Mouse (Mus musculus): ENCODE measurements around the gene Trp53. TPM values are rescaled to one million over a fixed set of nuclear protein-coding genes. Genes with fewer than 3 reads are reported as not detected.
"Not testable (repeated sequence)": the region's sequence is repeated elsewhere in the genome, so short reads cannot be mapped to it uniquely, and the experiment has no call there.

Trp53 gene
- total RNA-seq, 2 experiments from 2014 or later, result 48.4 to 53.4 TPM

- not testable (repeated sequence) for DNase-seq (ENCODE audit: low spot score in 2 of 2)
These were observed 44.2 kb downstream of the Trp53 start for GRCm38 (mm10) chr11:69624339-69624738.

DNA sequence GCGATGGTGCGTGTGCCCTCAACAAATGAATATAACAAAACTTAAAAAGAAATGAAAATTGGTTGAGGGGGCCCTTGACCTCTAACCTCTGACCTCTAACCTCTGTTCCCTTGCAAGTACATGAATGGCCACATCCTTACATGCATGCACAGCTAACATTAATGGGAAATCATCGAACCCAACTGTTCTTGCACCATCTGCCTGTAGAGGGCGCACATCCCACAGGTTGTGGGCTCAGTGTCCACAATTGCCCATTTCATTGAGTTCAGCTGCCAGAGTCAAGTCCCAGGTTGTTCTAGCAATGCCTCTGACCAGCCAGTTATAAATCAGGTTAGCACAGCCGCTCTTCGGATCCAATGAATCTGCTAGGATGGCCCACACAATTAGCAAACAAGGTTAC, 48.1 kb downstream of the Trp53 start:
- DNase-seq (ENCODE audit: low spot score in 2 of 2), result peak; percentile 82 to 83

DNA sequence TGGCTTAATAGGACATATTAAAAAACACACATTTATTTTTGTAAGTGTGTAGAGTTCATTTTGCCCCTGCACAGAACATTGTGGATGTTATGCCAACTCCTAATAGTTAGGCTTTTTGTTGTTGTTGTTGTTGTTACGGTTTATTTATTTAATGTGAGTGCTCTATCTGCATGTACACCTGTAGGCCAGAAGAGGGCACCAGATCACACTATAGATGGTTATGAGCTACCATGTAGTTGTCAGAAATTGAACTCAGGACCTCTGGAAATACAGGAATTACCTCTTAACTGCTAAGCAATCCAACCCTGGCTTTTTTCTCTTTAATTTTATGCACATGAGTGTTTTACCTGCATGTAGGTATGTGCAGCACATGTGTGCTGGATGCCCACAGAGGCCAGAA, 49.6 kb downstream of the Trp53 start:
- no peak for DNase-seq (ENCODE audit: low spot score in 2 of 2)

DNA sequence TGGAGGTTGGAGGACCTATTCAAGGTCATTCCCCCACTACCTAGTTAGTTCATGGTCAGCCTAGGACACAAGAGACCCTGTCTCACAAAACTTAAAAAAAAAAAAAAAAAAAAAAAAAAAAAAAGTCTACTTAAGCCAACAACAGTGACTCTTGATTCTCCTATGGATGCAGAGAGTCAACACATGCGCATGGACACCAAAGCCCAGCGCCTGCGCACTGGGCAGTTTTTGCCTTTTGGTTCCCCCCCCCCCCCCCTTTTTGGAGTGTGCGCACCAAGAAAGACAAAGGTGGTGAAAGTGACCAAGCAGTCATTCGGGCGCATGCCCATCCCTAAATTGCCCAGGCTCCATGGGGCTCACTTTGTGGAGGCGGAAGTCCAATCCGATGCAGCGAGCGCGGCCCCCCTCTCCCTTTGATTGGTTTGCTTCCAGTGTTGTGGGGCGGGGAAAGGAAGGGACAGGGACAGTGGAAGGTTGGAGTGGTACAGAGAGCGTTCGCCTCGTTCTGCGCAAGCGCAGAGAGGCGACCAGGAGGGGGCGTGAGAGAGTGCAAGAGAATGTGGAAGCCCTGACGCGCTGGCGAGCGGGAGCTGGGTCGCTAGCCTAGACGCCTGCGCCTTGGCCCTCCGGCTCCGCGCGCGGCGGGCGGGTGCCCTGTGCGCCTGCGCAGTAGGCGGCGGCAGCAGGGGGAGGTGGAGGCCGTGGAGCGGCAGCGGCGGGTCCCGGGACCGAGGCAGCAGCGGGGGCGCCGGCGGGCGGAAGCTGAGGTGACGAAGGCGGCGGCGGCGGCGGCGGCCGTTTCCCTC, 52.3 kb downstream of the Trp53 start, which contains the start of gene Fxr2:
Gene Fxr2 (plus strand): TSS at position 707 of the 806 bp plus-strand sequence.
- peak; percentile 100 for DNase-seq (ENCODE audit: low spot score in 2 of 2)

DNA sequence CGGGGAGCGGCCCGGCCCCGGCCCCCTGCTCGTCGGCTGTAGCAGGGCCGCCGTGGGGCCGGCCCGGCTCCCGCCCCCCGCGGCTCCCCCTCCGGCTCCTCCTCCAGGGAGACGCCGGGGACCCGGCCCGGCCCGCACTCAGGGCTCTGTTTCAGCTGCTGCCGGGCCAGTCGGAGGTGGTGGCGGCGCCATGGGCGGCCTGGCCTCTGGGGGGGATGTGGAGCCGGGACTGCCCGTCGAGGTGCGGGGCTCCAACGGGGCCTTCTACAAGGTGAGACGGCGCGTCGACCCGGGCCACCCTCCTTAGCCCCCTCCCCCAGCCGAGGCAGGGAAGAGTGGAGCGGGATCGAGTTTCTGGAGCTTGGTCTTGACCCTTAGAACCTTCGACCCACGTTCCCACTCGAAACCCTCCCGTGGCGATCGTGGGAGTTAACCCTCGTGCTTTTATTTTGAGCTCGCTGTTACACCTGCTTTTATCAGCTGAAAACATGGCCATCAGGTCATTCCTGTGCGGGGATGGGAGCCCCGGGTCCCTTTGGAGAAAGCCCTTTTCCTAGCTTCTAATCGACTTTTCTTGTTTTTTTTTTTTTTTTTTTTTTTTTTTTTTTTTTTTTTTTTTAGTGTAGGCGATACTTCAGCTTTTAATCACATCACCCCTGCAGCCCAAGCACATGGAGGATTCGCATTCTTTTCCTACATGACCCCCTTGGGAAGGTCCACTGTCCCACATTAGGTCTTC, 53.1 kb downstream of the Trp53 start:
- peak in 1 of 2 experiments; percentile 64 for DNase-seq (ENCODE audit: low spot score in 2 of 2)

DNA sequence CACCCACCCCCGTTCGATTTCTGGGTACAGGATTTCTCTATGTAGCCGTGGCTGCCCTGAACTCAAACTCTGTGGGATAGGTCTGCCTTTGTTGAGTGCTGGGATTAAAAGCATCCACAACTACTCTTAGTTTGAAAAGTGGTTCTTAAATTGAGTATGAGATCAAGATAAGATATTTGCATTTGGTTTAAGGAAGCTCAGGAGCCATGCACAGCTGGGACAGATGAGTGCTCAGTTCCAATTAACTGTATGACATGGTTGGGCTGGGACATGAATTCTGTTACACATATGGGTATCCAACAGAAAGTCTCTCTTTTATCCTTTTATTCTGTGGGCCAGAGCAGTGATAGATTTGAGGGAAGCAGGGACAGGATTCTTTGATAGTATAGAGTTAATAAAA, 55.3 kb downstream of the Trp53 start:
- DNase-seq (ENCODE audit: low spot score in 2 of 2), result no peak

Small RNA genes within 50 kb of the gene (microRNA-seq; reads per million reads assigned to microRNA genes)
- 0 reads per million in 2 experiments for gene Mir467f (ENCODE audit: borderline number of aligned reads in 2 of 2)

Other genes with a start within 250 kb of the Trp53 start
- 1 to 10 TPM; 5.2 to 5.5 TPM for gene Rnf227, start 239.9 kb upstream of the Trp53 start, total RNA-seq (2021)
- 100 to 1,000 TPM in 1 of 2 experiments, 10 to 100 TPM in 1; 87.6 to 109 TPM for gene Chd3, start 211.0 kb upstream of the Trp53 start, total RNA-seq (2021)
- 100 to 1,000 TPM; 139 to 162 TPM for gene Naa38, start 184.9 kb upstream of the Trp53 start, total RNA-seq (2021)
- gene Cyb5d1, start 184.7 kb upstream of the Trp53 start, total RNA-seq (2021), result 10 to 100 TPM; 41.3 to 50.2 TPM
- gene Tmem88, start 182.1 kb upstream of the Trp53 start, total RNA-seq (2021), result 1 to 10 TPM; 7.9 to 8.8 TPM
- 10 to 100 TPM; 32.7 to 34.8 TPM for gene Kdm6b, start 166.7 kb upstream of the Trp53 start, total RNA-seq (2021)
- gene Dnah2, start 31.2 kb upstream of the Trp53 start, total RNA-seq (2021), result under 1 TPM; 0.13 TPM
- under 1 TPM; 0.74 to 0.76 TPM for gene Efnb3, start 20.2 kb upstream of the Trp53 start, total RNA-seq (2021)
- gene Wrap53, start 104 bp upstream of the Trp53 start, total RNA-seq (2021), result 10 to 100 TPM in 1 of 2 experiments, 1 to 10 TPM in 1; 9.6 to 10.9 TPM
- gene Atp1b2, start 25.6 kb downstream of the Trp53 start, total RNA-seq (2021), result 10 to 100 TPM; 32.8 to 39.8 TPM
- not detected for gene Shbg, start 37.5 kb downstream of the Trp53 start, total RNA-seq (2021)
- 1 to 10 TPM; 5.9 to 6.5 TPM for gene Sat2, start 41.7 kb downstream of the Trp53 start, total RNA-seq (2021)
- gene Fxr2, start 52.6 kb downstream of the Trp53 start, total RNA-seq (2021), result 10 to 100 TPM; 83.5 to 90.2 TPM
- gene Sox15, start 75.0 kb downstream of the Trp53 start, total RNA-seq (2021), result not detected
- 100 to 1,000 TPM in 1 of 2 experiments, 10 to 100 TPM in 1; 95.7 to 117 TPM for gene Mpdu1, start 82.3 kb downstream of the Trp53 start, total RNA-seq (2021)
- gene Cd68, start 85.8 kb downstream of the Trp53 start, total RNA-seq (2021), result 10 to 100 TPM; 20.5 to 36.7 TPM
- 100 to 1,000 TPM; 584 to 655 TPM for gene Eif4a1, start 92.1 kb downstream of the Trp53 start, total RNA-seq (2021)
- gene Senp3, start 101.7 kb downstream of the Trp53 start, total RNA-seq (2021), result 10 to 100 TPM; 69.0 to 79.8 TPM
- gene Tnfsf13, start 105.4 kb downstream of the Trp53 start, total RNA-seq (2021), result 1 to 10 TPM; 2.8 to 5.3 TPM
- 10 to 100 TPM; 23.7 to 26.2 TPM for gene Tnfsf12, start 115.5 kb downstream of the Trp53 start, total RNA-seq (2021)
- 1 to 10 TPM; 3.6 to 4.9 TPM for gene Tnfsfm13, start 115.7 kb downstream of the Trp53 start, total RNA-seq (2021)
- gene Polr2a, start 178.3 kb downstream of the Trp53 start, total RNA-seq (2021), result 10 to 100 TPM; 55.4 to 79.7 TPM
- not detected for gene Slc35g3, start 181.6 kb downstream of the Trp53 start, total RNA-seq (2021)
- gene Zbtb4, start 185.6 kb downstream of the Trp53 start, total RNA-seq (2021), result 10 to 100 TPM; 48.2 to 71.4 TPM
- gene Chrnb1, start 215.6 kb downstream of the Trp53 start, total RNA-seq (2021), result 1 to 10 TPM; 1.3 to 3.9 TPM
- gene Fgf11, start 221.5 kb downstream of the Trp53 start, total RNA-seq (2021), result 10 to 100 TPM in 1 of 2 experiments, 1 to 10 TPM in 1; 3.0 to 13.0 TPM
- under 1 TPM; 0.36 to 0.51 TPM for gene Tmem102, start 225.3 kb downstream of the Trp53 start, total RNA-seq (2021)
- gene Gm39566, start 234.9 kb downstream of the Trp53 start, total RNA-seq (2021), result not detected
- not detected for gene Spem2, start 238.1 kb downstream of the Trp53 start, total RNA-seq (2021)
- not detected for gene Spem1, start 241.8 kb downstream of the Trp53 start, total RNA-seq (2021)